21 mouse cellular contexts compared by ENCODE assay signal in genomic region chr4:57799297-57799696, GRCm38 (mm10).
A peak's percentile ranks its signal among the peaks of the same experiment; 100 is the strongest.
DNase-seq lines count a peak whose midpoint lies in the region; ATAC-seq and TF ChIP-seq lines count a peak whose summit lies in the region.
"Had no signal": no experiment of that assay in that cellular context is flagged by ENCODE, and none has a peak within 500 bp of the region (broad histone marks: within the 10 kb centered on the region; RNA-seq: fewer than 3 reads in every experiment).

No protein-coding gene starts in this region.

- peak overlapping the region; percentile 82 for H3K27ac ChIP-seq in heart, embryonic 15.5 days
- H3K27ac ChIP-seq in MEL (ENCODE audit: control insufficient read depth, low read depth, low read length): peak overlapping the region; percentile 90
- peak overlapping the region; percentile 34 for H3K27ac ChIP-seq in liver, embryonic 16.5 days (ENCODE audit: low read length)
- H3K27ac ChIP-seq: forebrain, embryonic 12.5 days; limb, embryonic 15.5 days had no signal

- H3K9ac ChIP-seq in heart, embryonic 15.5 days: no peak overlapping the region
- H3K9ac ChIP-seq in MEL (ENCODE audit: control insufficient read depth, low read depth, low read length, poor library complexity, severe bottlenecking): peak overlapping the region; percentile 66
- H3K9ac ChIP-seq in liver, embryonic 16.5 days (ENCODE audit: low read depth, low read length): no peak overlapping the region
- H3K9ac ChIP-seq: forebrain, embryonic 12.5 days; limb, embryonic 15.5 days; stomach, embryonic 15.5 days had no signal

- H3K4me3 ChIP-seq in heart, embryonic 15.5 days: no peak overlapping the region
- H3K4me3 ChIP-seq in MEL (ENCODE audit: control insufficient read depth in 1 of 2, insufficient read depth in 1 of 2, low read depth in 2 of 2, low read length in 2 of 2): peak overlapping the region; percentile 30 to 44
- H3K4me3 ChIP-seq in liver, embryonic 16.5 days (ENCODE audit: low read depth, low read length): no peak overlapping the region
- H3K4me3 ChIP-seq: forebrain, embryonic 12.5 days; limb, embryonic 15.5 days; stomach, embryonic 15.5 days had no signal

- TF ChIP-seq POLR2A in MEL (IDR thresholded peaks at IDR 0.05; ENCODE audit: control insufficient read depth in 1 of 2, insufficient read depth in 1 of 2, low read depth in 1 of 2, low read length in 2 of 2, poor library complexity in 1 of 2): peak in 1 of 2 experiments; percentile 61; a peak in 2 of 4 replicates

- 25% methylated on average over 1 of the region's 1 CpGs for WGBS in heart, embryonic 15.5 days
- WGBS in liver, embryonic 16.5 days (ENCODE audit: insufficient replicate concordance): 15% methylated on average over 1 of the region's 1 CpGs

- H3K79me2 ChIP-seq in MEL (ENCODE audit: control insufficient read depth, insufficient read depth, low read length, poor library complexity): no peaks in the 10 kb centered on the region

- H3K36me3 ChIP-seq in heart, embryonic 15.5 days: 0 out of 2 replicates have a peak, but pooled peaks cover 1% of the 10 kb centered on the region
- H3K36me3 ChIP-seq in MEL (ENCODE audit: control insufficient read depth in 1 of 2, insufficient read depth in 2 of 2, low read length in 2 of 2): peaks cover 0 to 24% of the 10 kb centered on the region in 2 experiments; a peak in 2 of 4 replicates
- no peaks in the 10 kb centered on the region for H3K36me3 ChIP-seq in liver, embryonic 16.5 days (ENCODE audit: control insufficient read depth, insufficient read depth)
- H3K36me3 ChIP-seq: forebrain, embryonic 12.5 days; limb, embryonic 15.5 days; stomach, embryonic 15.5 days had no signal

- no peaks in the 10 kb centered on the region for H3K27me3 ChIP-seq in heart, embryonic 15.5 days
- no peaks in the 10 kb centered on the region for H3K27me3 ChIP-seq in MEL (ENCODE audit: control insufficient read depth in 1 of 2, insufficient read depth in 2 of 2, low read length in 2 of 2)
- H3K27me3 ChIP-seq in liver, embryonic 16.5 days (ENCODE audit: control insufficient read depth, insufficient read depth, low read depth, low read length): no peaks in the 10 kb centered on the region
- H3K27me3 ChIP-seq: forebrain, embryonic 12.5 days; limb, embryonic 15.5 days; megakaryocyte, embryonic 14.5 days; stomach, embryonic 15.5 days had no signal

- TF ChIP-seq CTCF in MEL (IDR thresholded peaks at IDR 0.05 in 2 of 3, conservative IDR thresholded peaks at IDR 0.05 in 1 of 3; ENCODE audit: control insufficient read depth in 1 of 3, insufficient read depth in 1 of 3, low read depth in 2 of 3, low read length in 3 of 3, poor library complexity in 1 of 3, severe bottlenecking in 1 of 3): no peak

- H3K4me1 ChIP-seq in heart, embryonic 15.5 days (replicated peaks): peaks cover 41% of the 10 kb centered on the region
- peaks cover 14 to 27% of the 10 kb centered on the region in 2 experiments for H3K4me1 ChIP-seq in MEL (ENCODE audit: control insufficient read depth in 1 of 2, insufficient read depth in 2 of 2, low read length in 2 of 2)
- H3K4me1 ChIP-seq in liver, embryonic 16.5 days (ENCODE audit: control insufficient read depth, low read depth, low read length): peaks cover 27% of the 10 kb centered on the region

- no peak for TF ChIP-seq RAD21 in MEL (IDR thresholded peaks at IDR 0.05; ENCODE audit: low read depth, low read length)

- no peak for DNase-seq in heart, adult 18-20 months
- DNase-seq in MEL (ENCODE audit: low read depth, low spot score): peak; percentile 81
- DNase-seq in c-Kit-positive CD71-positive TER-119-positive erythroid progenitor cells, embryonic 14.5 days (ENCODE audit: low spot score): peak; percentile 51
- no peak for DNase-seq in adrenal gland, postnatal 10 days
- DNase-seq in frontal cortex, postnatal 10 days (ENCODE audit: low spot score in 2 of 2): no peak
- DNase-seq: adrenal gland, postnatal 25 days; cerebellum, adult 2 months; cerebellum, postnatal 36 days; gastrocnemius, postnatal 25 days; kidney, adult 18-20 months; kidney, postnatal 36 days; thymus, adult 18-20 months; thymus, postnatal 4 days had no signal

- no peaks in the 10 kb centered on the region for H3K9me3 ChIP-seq in heart, embryonic 15.5 days (replicated peaks)
- no peaks in the 10 kb centered on the region for H3K9me3 ChIP-seq in MEL (replicated peaks; ENCODE audit: insufficient read depth, low read length)
- H3K9me3 ChIP-seq in liver, embryonic 16.5 days (replicated peaks; ENCODE audit: control insufficient read depth, low read length): no peaks in the 10 kb centered on the region
- H3K9me3 ChIP-seq: forebrain, embryonic 12.5 days; limb, embryonic 15.5 days; stomach, embryonic 15.5 days had no signal

- peak; percentile 89 to 93 for TF ChIP-seq EP300 in MEL (IDR thresholded peaks at IDR 0.05; ENCODE audit: low read depth in 1 of 2, low read length in 2 of 2)

- no peak overlapping the region for H3K4me2 ChIP-seq in heart, embryonic 15.5 days
- H3K4me2 ChIP-seq in liver, embryonic 16.5 days (ENCODE audit: low read depth, low read length): peak overlapping the region; percentile 37; the same call in 1 of the 2 replicates
- H3K4me2 ChIP-seq: forebrain, embryonic 12.5 days; limb, embryonic 15.5 days; stomach, embryonic 15.5 days had no signal

- no peak for ATAC-seq in heart, embryonic 15.5 days (replicated peaks; ENCODE audit: insufficient number of reproducible peaks, insufficient read depth, low FRiP score, low read depth)
- ATAC-seq in liver, embryonic 16.5 days (ENCODE audit: low read depth): peak; percentile 64
- no peak for ATAC-seq in activated CD4-positive, CD25-positive, alpha-beta regulatory T cell, adult 4 months
- ATAC-seq: lung, postnatal 0 days had no signal

TF ChIP-seq in MEL, 35 proteins besides CTCF, POLR2A, EP300 and RAD21:
- TF ChIP-seq POLR2AphosphoS2 (IDR thresholded peaks at IDR 0.05; ENCODE audit: low read length) (no peak), SIN3A (IDR thresholded peaks at IDR 0.05; ENCODE audit: low read length) (peak; percentile 76), JUND (IDR thresholded peaks at IDR 0.05; ENCODE audit: low read depth, low read length) (no peak), RCOR1 (IDR thresholded peaks at IDR 0.05; ENCODE audit: low read depth, low read length) (peak; percentile 36; the same call in 1 of the 2 replicates), E2F4 (IDR thresholded peaks at IDR 0.05; ENCODE audit: borderline replicate concordance, low read depth, low read length) (no peak), GATA1 (IDR thresholded peaks at IDR 0.05; ENCODE audit: low read depth, low read length) (peak; percentile 96), SMC3 (IDR thresholded peaks at IDR 0.05; ENCODE audit: low read depth, low read length) (no peak), TAL1 (IDR thresholded peaks at IDR 0.05; ENCODE audit: low read length) (peak; percentile 76), CHD1 (IDR thresholded peaks at IDR 0.05; ENCODE audit: low read depth, low read length) (peak; percentile 98), KAT2A (conservative IDR thresholded peaks at IDR 0.05; ENCODE audit: low read depth, low read length) (no peak), NELFE (IDR thresholded peaks at IDR 0.05; ENCODE audit: low read depth, low read length) (peak; percentile 41; the same call in 1 of the 2 replicates), TCF12 (IDR thresholded peaks at IDR 0.05; ENCODE audit: low read depth, low read length) (peak; percentile 92), MAZ (IDR thresholded peaks at IDR 0.05; ENCODE audit: low read depth, low read length) (no peak), ETS1 (IDR thresholded peaks at IDR 0.05; ENCODE audit: low read depth, low read length) (peak; percentile 75), HCFC1 (IDR thresholded peaks at IDR 0.05; ENCODE audit: low read depth, low read length) (no peak; the same call in 1 of the 2 replicates), TBP (IDR thresholded peaks at IDR 0.05; ENCODE audit: low read depth, low read length) (peak; percentile 78), BHLHE40 (IDR thresholded peaks at IDR 0.05; ENCODE audit: borderline replicate concordance, low read depth, low read length) (0 out of 2 replicates have a peak, but pooled peaks have one; percentile 15), ZKSCAN1 (IDR thresholded peaks at IDR 0.05; ENCODE audit: low read depth, low read length) (no peak), MXI1 (IDR thresholded peaks at IDR 0.05; ENCODE audit: low read depth, low read length) (no peak), GABPA (IDR thresholded peaks at IDR 0.05; ENCODE audit: low read depth, low read length) (no peak)

Comparison
In these comparisons a context has a peak if more than half of its experiments do, and no peak if none do; other contexts are left out.
1. H3K27ac ChIP-seq: peak in every context shown above with its lines; median percentile 90 in MEL; 82 in heart, embryonic 15.5 days; 34 in liver, embryonic 16.5 days.
2. H3K4me3 ChIP-seq: peak in MEL (2 of 2); none in heart, embryonic 15.5 days (single experiment) and liver, embryonic 16.5 days (single experiment).
3. DNase-seq: peak in MEL (single experiment) and c-Kit-positive CD71-positive TER-119-positive erythroid progenitor cells, embryonic 14.5 days (single experiment); none in heart, adult 18-20 months (0 of 2), adrenal gland, postnatal 10 days (single experiment) and frontal cortex, postnatal 10 days (0 of 2).